Mouse (Mus musculus) midbrain, embryonic 14.5 days (tissue): Measurements from ENCODE around the gene Krt4. TPM values are rescaled to one million over a fixed set of nuclear protein-coding genes. Genes with fewer than 3 reads are reported as not detected.

ENCODE experiments used
- ATAC-seq: fragments of 200-750 bp; cut with Nextera tagmentation; 2 replicates; pipeline ENCODE4 v1.8.0; 2017; ENCODE audit warnings: moderate number of reproducible peaks, moderate library complexity; ENCODE audit not compliant: low FRiP score, low TSS enrichment
- DNase-seq: peaks from one replicate; pipeline ENCODE4 v3.0.0-alpha.2; 2015
- H3K27ac ChIP-seq: fragments of 300-500 bp; sonication (generic); replicated peaks from 2 replicates; pipeline ENCODE4 v1.5.1; 2014; ENCODE audit warnings: mild to moderate bottlenecking, low read depth, low read length, moderate library complexity
- H3K27me3 ChIP-seq: fragments of 300-500 bp; sonication (generic); 2 replicates; pipeline ENCODE4 v1.6.1; 2014; ENCODE audit warnings: low read length, control low read depth, mixed read lengths; ENCODE audit not compliant: control insufficient read depth, insufficient read depth
- H3K36me3 ChIP-seq: fragments of 300-500 bp; sonication (generic); 2 replicates; pipeline ENCODE4 v1.6.1; 2014; ENCODE audit warnings: low read length, control low read depth; ENCODE audit not compliant: control insufficient read depth, insufficient read depth
- H3K4me1 ChIP-seq: fragments of 300-500 bp; sonication (generic); 2 replicates; pipeline ENCODE4 v1.6.1; 2014; ENCODE audit warnings: mild to moderate bottlenecking, antibody characterized with exemption, low read length, control low read depth; ENCODE audit not compliant: control insufficient read depth, insufficient read depth
- H3K4me2 ChIP-seq: fragments of 300-500 bp; sonication (generic); 2 replicates; pipeline ENCODE4 v1.6.1; 2014; ENCODE audit warnings: mild to moderate bottlenecking, low read length, moderate library complexity
- H3K4me3 ChIP-seq: fragments of 300-500 bp; sonication (generic); replicated peaks from 2 replicates; pipeline ENCODE4 v1.5.1; 2014; ENCODE audit warnings: low read depth, low read length
- H3K9ac ChIP-seq: fragments of 300-500 bp; sonication (generic); replicated peaks from 2 replicates; pipeline ENCODE4 v1.6.1; 2014; ENCODE audit warnings: mild to moderate bottlenecking, low read length, moderate library complexity
- H3K9me3 ChIP-seq: fragments of 300-500 bp; sonication (generic); 2 replicates; pipeline ENCODE4 v1.6.1; 2016; ENCODE audit warnings: low read length, control low read depth, mixed read lengths; ENCODE audit not compliant: control insufficient read depth
- WGBS: fragments of 180-500 bp; shearing (Covaris S2); extraction: QIAGEN DNeasy Blood & Tissue Kit; methylation state at CpG from one replicate; pipeline ENCODE4 v1.1.7; 2014; 5-methylcytosine and 5-hydroxymethylcytosine counted together
- polyA plus RNA-seq: library from polyadenylated mRNA; unstranded; fragments of >200 nt; fragmentation: Nextera tagmentation; extraction: Ambion mirVana; gene quantifications from 2 replicates; pipeline ENCODE4 v1.2.1, GENCODE M21; 2014

Gene Krt4
- polyA plus RNA-seq, 1 experiment from 2014 or later = not detected

GRCm38 (mm10) chr15:101916072-101916471, 8.5 kb downstream of the Krt4 start:
- Histone ChIP-seq H3K27ac (no peak overlapping the region), H3K27me3 (no peaks in the 10 kb centered on the region), H3K9me3 (no peaks in the 10 kb centered on the region), H3K36me3 (no peaks in the 10 kb centered on the region), H3K4me3 (no peak overlapping the region), H3K4me1 (no peaks in the 10 kb centered on the region), H3K4me2 (no peak overlapping the region), H3K9ac (no peak overlapping the region)
- no peak for DNase-seq
- whole genome bisulfite sequencing = 77% methylated on average over 2 of the region's 2 CpGs
- no peak for ATAC-seq

DNA sequence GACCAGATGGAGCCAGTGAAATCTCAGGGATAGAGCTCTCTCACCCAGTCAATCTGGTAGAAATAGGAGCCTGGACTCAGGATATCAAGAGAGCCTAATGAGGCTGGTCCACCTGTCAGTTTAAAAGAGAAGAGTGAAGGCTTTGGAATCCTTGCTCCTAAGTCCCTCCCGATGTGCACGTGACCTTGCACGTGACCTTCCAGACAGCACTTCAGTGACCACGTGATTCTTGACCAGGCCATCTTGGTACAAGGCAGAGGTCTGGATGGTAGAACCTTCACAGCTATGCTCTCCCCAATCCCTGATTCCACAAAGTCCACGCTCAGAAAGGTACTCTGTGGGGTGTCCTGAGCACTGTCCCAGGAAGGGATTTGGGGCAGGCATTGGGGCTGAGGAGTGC, 19.7 kb downstream of the Krt4 start:
- WGBS = 82% methylated on average over 5 of the region's 5 CpGs
- Histone ChIP-seq H3K9ac (no peak overlapping the region), H3K9me3 (no peaks in the 10 kb centered on the region), H3K27ac (no peak overlapping the region), H3K4me1 (no peaks in the 10 kb centered on the region), H3K4me2 (no peak overlapping the region), H3K36me3 (no peaks in the 10 kb centered on the region), H3K27me3 (no peaks in the 10 kb centered on the region), H3K4me3 (no peak overlapping the region)
- no peak for ATAC-seq
- DNase-seq = no peak

DNA sequence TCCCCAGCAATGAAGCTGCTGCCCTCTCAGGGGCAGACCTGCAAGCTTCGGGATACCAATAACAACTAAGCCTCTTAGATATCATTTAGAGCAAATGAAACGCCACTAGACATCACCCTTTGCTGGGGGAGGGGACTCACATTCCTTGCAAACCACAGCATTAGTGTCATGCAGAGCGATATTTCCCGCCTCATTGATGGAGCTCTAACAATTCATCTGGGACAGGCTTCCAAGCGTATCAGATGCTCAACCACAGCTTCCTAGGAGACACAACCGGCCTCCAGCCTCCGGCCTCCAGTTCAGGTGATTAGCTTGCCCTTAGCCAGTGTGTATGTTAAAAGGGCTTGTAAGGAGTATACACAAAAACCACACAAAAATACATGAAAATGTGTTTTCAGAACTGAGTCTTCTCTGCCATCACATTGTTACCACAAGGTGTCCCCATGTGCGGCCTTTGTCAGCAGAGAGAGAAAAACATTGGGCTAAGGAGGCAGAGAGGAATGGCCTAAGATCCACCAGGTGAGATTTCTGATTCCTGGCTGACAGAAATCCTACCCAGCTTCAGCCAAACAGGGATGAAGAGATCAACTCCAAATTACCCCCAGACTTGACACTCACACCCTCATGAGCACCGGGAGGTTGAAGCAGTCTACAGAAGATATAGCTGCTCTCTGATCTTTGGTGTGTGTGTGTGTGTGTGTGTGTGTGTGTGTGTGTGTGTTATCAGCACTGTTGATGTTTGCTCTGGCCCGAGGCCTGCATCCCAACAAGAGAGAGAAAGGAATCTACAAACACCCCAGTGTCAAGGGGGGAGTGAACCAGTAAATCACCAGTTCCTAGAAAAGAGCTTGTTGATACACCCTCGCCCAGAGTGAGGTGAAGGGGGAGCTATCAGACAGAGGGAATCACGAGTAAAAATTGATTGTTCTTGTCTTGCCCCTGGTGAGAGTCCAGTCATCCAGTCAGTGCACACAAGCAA, 22.1 kb downstream of the Krt4 start:
- Histone ChIP-seq H3K27me3 (no peaks in the 10 kb centered on the region), H3K27ac (no peak overlapping the region), H3K4me3 (no peak overlapping the region), H3K36me3 (no peaks in the 10 kb centered on the region), H3K4me2 (no peak overlapping the region), H3K4me1 (no peaks in the 10 kb centered on the region), H3K9ac (no peak overlapping the region), H3K9me3 (no peaks in the 10 kb centered on the region)
- no peak for ATAC-seq
- WGBS = 52% methylated on average over 12 of the region's 12 CpGs
- peak; percentile 8 for DNase-seq

GRCm38 (mm10) chr15:101895216-101895615, 29.3 kb downstream of the Krt4 start:
- DNase-seq = no peak
- no peak overlapping the region for H3K4me3 ChIP-seq
- ATAC-seq = no peak
- no peaks in the 10 kb centered on the region for H3K9me3 ChIP-seq
- no peak overlapping the region for H3K27ac ChIP-seq
- H3K9ac ChIP-seq = no peak overlapping the region
- no peaks in the 10 kb centered on the region for H3K27me3 ChIP-seq
- H3K36me3 ChIP-seq = no peaks in the 10 kb centered on the region
- WGBS = 95% methylated on average over 4 of the region's 4 CpGs
- H3K4me2 ChIP-seq = no peak overlapping the region
- H3K4me1 ChIP-seq = no peaks in the 10 kb centered on the region

DNA sequence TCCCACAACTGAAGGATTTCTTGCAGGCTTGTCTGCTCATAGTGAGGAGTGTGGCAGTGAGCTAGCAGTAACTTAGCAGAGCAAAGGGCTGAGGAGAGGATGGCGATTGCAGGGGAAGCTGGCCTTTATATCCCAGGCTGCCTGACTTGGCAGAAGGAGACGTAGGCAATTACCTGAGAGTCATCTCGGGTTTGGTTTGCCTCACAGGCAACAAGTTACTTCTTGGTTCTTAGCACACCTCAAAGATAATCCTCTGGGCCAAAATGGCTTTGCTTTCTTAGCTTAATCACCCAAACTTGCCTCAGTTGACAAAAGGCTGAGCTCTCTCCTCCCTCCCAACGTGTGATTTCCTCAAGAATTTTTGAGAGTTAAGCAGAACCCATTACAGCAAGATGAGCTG, 31.7 kb downstream of the Krt4 start, which contains the start of gene Krt76:
Gene Krt76, minus strand, starts transcription at position 101 of the 400 bp plus-strand sequence.
- WGBS = 58% methylated on average over 4 of the region's 4 CpGs
- ATAC-seq = no peak
- H3K27ac ChIP-seq = no peak within 1 kb of the TSS

GRCm38 (mm10) chr15:101879776-101880175, 44.8 kb downstream of the Krt4 start:
- no peaks in the 10 kb centered on the region for H3K9me3 ChIP-seq
- H3K9ac ChIP-seq = no peak overlapping the region
- DNase-seq (peak; percentile 44), ATAC-seq (no peak)
- WGBS = 21% methylated on average over 11 of the region's 11 CpGs
- no peaks in the 10 kb centered on the region for H3K4me1 ChIP-seq
- no peak overlapping the region for H3K27ac ChIP-seq
- no peak overlapping the region for H3K4me2 ChIP-seq
- H3K27me3 ChIP-seq = no peaks in the 10 kb centered on the region
- H3K36me3 ChIP-seq = no peaks in the 10 kb centered on the region
- no peak overlapping the region for H3K4me3 ChIP-seq

More for the DNA sequence above, 31.7 kb downstream of the Krt4 start, which contains the start of gene Krt76:
- no peak within 1 kb of the TSS for H3K4me2 ChIP-seq
- H3K27me3 ChIP-seq = no peaks in the 10 kb centered on the region
- H3K4me1 ChIP-seq = no peaks in the 10 kb centered on the region
- no peaks in the 10 kb centered on the region for H3K36me3 ChIP-seq
- no peak for DNase-seq
- H3K4me3 ChIP-seq = no peak within 1 kb of the TSS
- no peak within 1 kb of the TSS for H3K9ac ChIP-seq
- H3K9me3 ChIP-seq = no peaks in the 10 kb centered on the region

GRCm38 (mm10) chr15:101878041-101878440, 46.5 kb downstream of the Krt4 start:
- Histone ChIP-seq H3K4me1 (no peaks in the 10 kb centered on the region), H3K9ac (no peak overlapping the region), H3K9me3 (no peaks in the 10 kb centered on the region), H3K36me3 (no peaks in the 10 kb centered on the region), H3K27me3 (no peaks in the 10 kb centered on the region), H3K27ac (no peak overlapping the region), H3K4me2 (no peak overlapping the region), H3K4me3 (no peak overlapping the region)
- DNase-seq = no peak
- no peak for ATAC-seq
- WGBS = 73% methylated on average over 2 of the region's 2 CpGs

DNA sequence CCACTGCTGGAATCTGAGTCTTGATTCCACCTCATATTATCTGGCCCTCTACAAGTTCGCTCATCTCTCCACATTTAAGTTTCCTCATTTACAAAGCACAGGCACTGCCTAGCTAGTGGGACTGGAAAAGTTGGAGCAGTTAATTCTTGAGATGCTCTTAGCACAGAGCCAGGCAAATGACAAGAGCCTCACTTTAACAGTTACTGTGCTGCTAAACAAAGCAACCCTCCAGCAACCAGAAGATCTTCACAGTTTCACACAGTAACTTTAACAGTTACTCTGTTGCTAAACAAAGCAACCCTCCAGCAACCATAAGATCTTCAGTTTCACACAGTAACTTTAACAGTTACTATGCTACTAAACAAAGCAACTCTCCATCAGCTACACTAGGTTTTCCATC, 50.2 kb downstream of the Krt4 start:
- Histone ChIP-seq H3K36me3 (no peaks in the 10 kb centered on the region), H3K4me3 (no peak overlapping the region), H3K27me3 (no peaks in the 10 kb centered on the region), H3K4me2 (no peak overlapping the region), H3K4me1 (no peaks in the 10 kb centered on the region), H3K9ac (no peak overlapping the region), H3K27ac (no peak overlapping the region), H3K9me3 (no peaks in the 10 kb centered on the region)
- ATAC-seq = no peak
- 74% methylated on average over 1 of the region's 1 CpGs for WGBS
- no peak for DNase-seq

DNA sequence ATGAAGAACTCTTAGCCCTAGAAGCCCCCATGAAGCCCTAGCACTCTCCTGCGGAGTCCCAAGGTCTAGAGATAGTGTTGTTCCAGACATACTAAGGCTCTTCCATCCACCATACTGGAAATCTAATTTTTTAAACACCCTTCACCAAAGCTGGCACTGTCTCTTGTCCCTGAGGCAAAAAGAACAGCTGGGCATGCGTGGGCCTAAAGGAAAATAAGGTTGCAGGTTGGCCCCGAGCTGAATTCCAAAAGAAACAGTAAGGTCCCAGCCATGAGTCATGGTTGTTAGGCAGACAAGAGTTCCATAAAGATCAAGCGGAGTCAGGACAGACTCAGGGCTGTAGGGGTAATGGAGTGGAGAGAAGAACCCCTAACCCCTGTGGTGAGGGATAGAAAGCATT, 51.3 kb downstream of the Krt4 start:
- H3K9me3 ChIP-seq = no peaks in the 10 kb centered on the region
- DNase-seq (no peak), ATAC-seq (no peak)
- H3K4me1 ChIP-seq = no peaks in the 10 kb centered on the region
- no peaks in the 10 kb centered on the region for H3K36me3 ChIP-seq
- no peak overlapping the region for H3K27ac ChIP-seq
- H3K4me2 ChIP-seq = no peak overlapping the region
- WGBS = 45% methylated on average over 4 of the region's 4 CpGs
- no peaks in the 10 kb centered on the region for H3K27me3 ChIP-seq
- no peak overlapping the region for H3K9ac ChIP-seq
- no peak overlapping the region for H3K4me3 ChIP-seq
